Mouse (Mus musculus): ENCODE data around the gene Fkbp9. TPM values are rescaled to one million over a fixed set of nuclear protein-coding genes. Genes with fewer than 3 reads are reported as not detected.
A peak's percentile ranks its signal among the peaks of the same experiment; 100 is the strongest.

The Fkbp9 gene
- polyA plus RNA-seq, 1 experiment: 6.2 TPM

DNA sequence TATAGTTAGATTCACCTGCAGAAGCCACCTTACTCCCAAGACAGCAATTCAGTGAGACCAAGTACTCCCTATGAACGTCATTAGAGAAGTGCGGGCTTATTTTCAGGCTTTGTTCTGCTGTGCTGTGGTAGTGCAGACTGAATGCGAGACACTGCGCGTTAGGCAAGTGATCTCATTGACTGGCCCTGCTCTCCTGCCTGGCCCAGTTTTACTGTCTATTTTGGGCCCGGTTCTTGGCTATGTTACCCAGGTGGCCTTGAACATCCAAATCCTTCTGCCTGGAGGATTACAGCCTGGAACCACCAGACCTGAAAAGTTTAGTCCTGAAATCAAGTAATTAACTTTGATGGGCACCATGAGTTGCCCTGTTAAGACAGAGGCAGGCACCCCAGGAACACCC is 56.7 kb downstream of the Fkbp9 start:
- no peak overlapping the region for H3K4me3 ChIP-seq (ENCODE audit: low read depth, low read length)
- TF ChIP-seq CTCF (IDR thresholded peaks at IDR 0.05; ENCODE audit: extremely low read depth, insufficient read length, insufficient replicate concordance, low read depth, low read length) (no peak), POLR2A (IDR thresholded peaks at IDR 0.05; ENCODE audit: low read depth, low read length) (no peak)
- 0 out of 2 replicates have a peak, but pooled peaks cover 1% of the 10 kb centered on the region for H3K4me1 ChIP-seq (ENCODE audit: control insufficient read depth, insufficient read depth, insufficient read length, low read length)
- no peaks in the 10 kb centered on the region for H3K27me3 ChIP-seq (ENCODE audit: control insufficient read depth, insufficient read depth, low read length)
- no peak overlapping the region for H3K27ac ChIP-seq (ENCODE audit: insufficient read depth, low read depth, low read length)
- peaks cover 50% of the 10 kb centered on the region for H3K36me3 ChIP-seq (ENCODE audit: control insufficient read depth, insufficient read depth, low read length)
- 96% methylated on average over 6 of the region's 6 CpGs for WGBS

- Histone ChIP-seq H3K27ac (ENCODE audit: insufficient read depth, low read depth, low read length) (no peak overlapping the region), H3K36me3 (ENCODE audit: control insufficient read depth, insufficient read depth, low read length) (peaks cover 36% of the 10 kb centered on the region), H3K27me3 (ENCODE audit: control insufficient read depth, insufficient read depth, low read length) (no peaks in the 10 kb centered on the region), H3K4me1 (ENCODE audit: control insufficient read depth, insufficient read depth, insufficient read length, low read length) (0 out of 2 replicates have a peak, but pooled peaks cover 1% of the 10 kb centered on the region), H3K4me3 (ENCODE audit: low read depth, low read length) (no peak overlapping the region)
- TF ChIP-seq POLR2A (IDR thresholded peaks at IDR 0.05; ENCODE audit: low read depth, low read length): no peak
- no peak for TF ChIP-seq CTCF (IDR thresholded peaks at IDR 0.05; ENCODE audit: extremely low read depth, insufficient read length, insufficient replicate concordance, low read depth, low read length)
- WGBS: 89% methylated on average over 2 of the region's 2 CpGs
These were observed 58.9 kb downstream of the Fkbp9 start for GRCm38 (mm10) chr6:56890762-56891161.

DNA sequence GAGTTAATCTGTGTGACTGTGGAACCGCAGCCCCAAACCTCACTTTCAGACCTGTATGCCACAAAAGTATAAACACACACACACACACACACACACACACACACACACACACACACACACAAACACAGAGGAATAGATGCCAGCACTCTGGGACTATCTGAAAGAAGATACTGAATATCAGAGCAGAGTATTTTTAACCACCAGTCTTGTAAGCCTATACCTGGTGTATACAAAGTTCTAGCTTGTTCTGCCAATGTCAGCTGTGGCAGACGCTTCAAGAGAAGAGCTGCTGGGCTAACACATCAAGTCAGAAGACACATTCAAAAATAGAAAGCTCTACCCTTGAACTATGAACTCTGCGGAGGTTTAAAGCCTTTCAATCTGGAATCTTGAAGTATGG is 67.7 kb downstream of the Fkbp9 start:
- H3K27ac ChIP-seq (ENCODE audit: insufficient read depth, low read depth, low read length): no peak overlapping the region
- TF ChIP-seq POLR2A (IDR thresholded peaks at IDR 0.05; ENCODE audit: low read depth, low read length) (no peak), CTCF (IDR thresholded peaks at IDR 0.05; ENCODE audit: extremely low read depth, insufficient read length, insufficient replicate concordance, low read depth, low read length) (no peak)
- no peak overlapping the region for H3K4me3 ChIP-seq (ENCODE audit: low read depth, low read length)
- peaks cover 14% of the 10 kb centered on the region for H3K4me1 ChIP-seq (ENCODE audit: control insufficient read depth, insufficient read depth, insufficient read length, low read length)
- H3K36me3 ChIP-seq (ENCODE audit: control insufficient read depth, insufficient read depth, low read length): 0 out of 2 replicates have a peak, but pooled peaks cover 2% of the 10 kb centered on the region
- 45% methylated on average over 3 of the region's 3 CpGs for WGBS
- H3K27me3 ChIP-seq (ENCODE audit: control insufficient read depth, insufficient read depth, low read length): no peaks in the 10 kb centered on the region

DNA sequence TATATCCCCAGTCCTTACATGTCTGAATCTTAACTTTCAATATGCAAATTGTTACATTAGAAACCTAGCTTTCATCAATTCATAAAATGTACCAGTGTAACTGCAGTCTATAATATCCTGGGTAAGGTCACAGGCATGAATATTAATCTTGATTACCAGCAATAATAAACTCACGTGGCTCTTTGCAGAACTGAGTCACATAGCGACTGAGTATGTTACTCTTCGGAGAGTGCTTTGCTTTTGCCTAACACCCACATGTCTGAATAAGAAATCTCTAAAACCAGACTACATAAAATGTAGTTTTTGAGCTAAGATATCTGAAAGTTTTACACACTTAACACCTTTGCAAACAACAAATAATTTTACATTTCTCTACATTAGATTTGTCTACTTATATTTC is 69.5 kb downstream of the Fkbp9 start:
- Histone ChIP-seq H3K27ac (ENCODE audit: insufficient read depth, low read depth, low read length) (peak overlapping the region; percentile 79; the same call in 1 of the 2 replicates), H3K27me3 (ENCODE audit: control insufficient read depth, insufficient read depth, low read length) (no peaks in the 10 kb centered on the region), H3K4me1 (ENCODE audit: control insufficient read depth, insufficient read depth, insufficient read length, low read length) (peaks cover 14% of the 10 kb centered on the region), H3K4me3 (ENCODE audit: low read depth, low read length) (no peak overlapping the region), H3K36me3 (ENCODE audit: control insufficient read depth, insufficient read depth, low read length) (0 out of 2 replicates have a peak, but pooled peaks cover 2% of the 10 kb centered on the region)
- WGBS: 8% methylated on average over 3 of the region's 3 CpGs
- TF ChIP-seq POLR2A (IDR thresholded peaks at IDR 0.05; ENCODE audit: low read depth, low read length) (no peak), CTCF (IDR thresholded peaks at IDR 0.05; ENCODE audit: extremely low read depth, insufficient read length, insufficient replicate concordance, low read depth, low read length) (no peak)

GRCm38 (mm10) chr6:56901824-56902386 is 70.0 kb downstream of the Fkbp9 start:
- H3K27ac ChIP-seq (ENCODE audit: insufficient read depth, low read depth, low read length): peak overlapping the region; percentile 79
- H3K36me3 ChIP-seq (ENCODE audit: control insufficient read depth, insufficient read depth, low read length): 0 out of 2 replicates have a peak, but pooled peaks cover 2% of the 10 kb centered on the region
- H3K4me1 ChIP-seq (ENCODE audit: control insufficient read depth, insufficient read depth, insufficient read length, low read length): peaks cover 12% of the 10 kb centered on the region
- no peaks in the 10 kb centered on the region for H3K27me3 ChIP-seq (ENCODE audit: control insufficient read depth, insufficient read depth, low read length)
- TF ChIP-seq CTCF (IDR thresholded peaks at IDR 0.05; ENCODE audit: extremely low read depth, insufficient read length, insufficient replicate concordance, low read depth, low read length) (no peak), POLR2A (IDR thresholded peaks at IDR 0.05; ENCODE audit: low read depth, low read length) (peak; percentile 20; the same call in 1 of the 2 replicates)
- peak overlapping the region; percentile 33 for H3K4me3 ChIP-seq (ENCODE audit: low read depth, low read length)
- WGBS: 8% methylated on average over 12 of the region's 12 CpGs

DNA sequence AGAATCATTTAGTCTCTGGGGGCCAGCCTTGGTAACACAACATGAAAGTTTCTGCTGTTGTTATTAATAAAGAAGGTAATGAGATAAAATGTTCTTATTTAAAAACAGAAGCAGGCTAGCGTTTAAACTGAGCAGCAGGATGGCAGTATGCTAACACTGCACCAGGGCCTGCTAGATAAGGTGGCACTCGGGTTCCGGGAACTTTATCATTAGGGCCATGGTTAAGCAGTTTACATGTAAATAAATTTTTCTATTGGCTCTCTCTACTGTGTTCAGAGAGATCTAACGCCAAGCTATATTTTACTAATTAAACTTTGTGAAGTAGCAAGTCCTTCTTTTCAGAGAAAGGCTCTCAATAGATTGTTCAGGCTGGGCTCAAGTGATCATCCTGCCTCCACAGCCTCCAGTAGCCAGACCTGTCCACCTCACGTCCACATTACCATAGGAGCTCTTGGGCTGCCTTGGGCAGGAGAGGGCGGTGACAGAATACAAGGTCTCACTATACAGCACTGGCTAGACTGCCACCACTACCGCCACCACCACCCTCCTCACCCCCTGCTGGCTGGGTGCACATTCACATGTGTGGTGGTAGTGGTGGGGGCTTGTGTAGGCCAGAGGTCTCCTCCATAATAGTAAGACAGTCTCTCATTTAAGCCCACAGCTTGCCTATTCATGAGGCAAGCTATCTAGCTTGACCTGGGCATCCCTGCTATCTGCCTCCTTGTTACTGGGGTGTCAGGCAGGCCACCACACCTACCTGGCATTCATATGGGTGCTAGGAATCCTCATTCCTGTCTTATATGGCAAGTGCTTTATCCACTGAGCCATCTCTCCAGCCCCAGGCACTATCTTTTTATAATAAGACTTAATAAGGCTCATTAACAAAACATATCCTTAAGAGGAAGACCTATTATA is 71.0 kb downstream of the Fkbp9 start:
- TF ChIP-seq POLR2A (IDR thresholded peaks at IDR 0.05; ENCODE audit: low read depth, low read length) (no peak), CTCF (IDR thresholded peaks at IDR 0.05; ENCODE audit: extremely low read depth, insufficient read length, insufficient replicate concordance, low read depth, low read length) (no peak)
- no peak overlapping the region for H3K27ac ChIP-seq (ENCODE audit: insufficient read depth, low read depth, low read length)
- peaks cover 12% of the 10 kb centered on the region for H3K4me1 ChIP-seq (ENCODE audit: control insufficient read depth, insufficient read depth, insufficient read length, low read length)
- H3K4me3 ChIP-seq (ENCODE audit: low read depth, low read length): no peak overlapping the region
- no peaks in the 10 kb centered on the region for H3K36me3 ChIP-seq (ENCODE audit: control insufficient read depth, insufficient read depth, low read length)
- no peaks in the 10 kb centered on the region for H3K27me3 ChIP-seq (ENCODE audit: control insufficient read depth, insufficient read depth, low read length)
- 72% methylated on average over 7 of the region's 7 CpGs for WGBS

DNA sequence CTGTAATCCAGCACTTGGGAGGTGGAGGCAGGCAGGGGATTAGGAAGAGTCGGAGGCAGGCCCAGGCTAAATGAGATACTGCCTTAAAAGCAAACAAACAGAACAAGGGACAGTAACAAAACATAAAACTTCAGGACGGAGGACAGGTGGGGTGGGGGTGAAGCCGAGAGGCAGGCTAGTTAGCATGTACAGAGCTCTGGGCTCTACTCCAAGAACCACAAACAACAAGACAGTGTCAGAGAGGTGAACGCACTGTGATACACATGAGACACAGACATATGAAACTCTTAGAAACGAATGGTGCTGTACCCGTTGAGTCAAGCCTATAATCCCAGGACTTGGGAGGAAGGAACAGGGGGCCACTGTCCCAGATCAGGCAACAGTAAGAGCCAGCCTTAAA is 72.0 kb downstream of the Fkbp9 start:
- no peak for TF ChIP-seq POLR2A (IDR thresholded peaks at IDR 0.05; ENCODE audit: low read depth, low read length)
- no peak for TF ChIP-seq CTCF (IDR thresholded peaks at IDR 0.05; ENCODE audit: extremely low read depth, insufficient read length, insufficient replicate concordance, low read depth, low read length)
- H3K36me3 ChIP-seq (ENCODE audit: control insufficient read depth, insufficient read depth, low read length): no peaks in the 10 kb centered on the region
- H3K4me1 ChIP-seq (ENCODE audit: control insufficient read depth, insufficient read depth, insufficient read length, low read length): peaks cover 12% of the 10 kb centered on the region
- H3K27ac ChIP-seq (ENCODE audit: insufficient read depth, low read depth, low read length): peak overlapping the region; percentile 38
- H3K27me3 ChIP-seq (ENCODE audit: control insufficient read depth, insufficient read depth, low read length): no peaks in the 10 kb centered on the region
- 21% methylated on average over 6 of the region's 6 CpGs for WGBS
- H3K4me3 ChIP-seq (ENCODE audit: low read depth, low read length): no peak overlapping the region

Data from small intestine, adult 2 months (tissue).